8 mouse cellular contexts compared by ENCODE assay signal in the genomic region with DNA sequence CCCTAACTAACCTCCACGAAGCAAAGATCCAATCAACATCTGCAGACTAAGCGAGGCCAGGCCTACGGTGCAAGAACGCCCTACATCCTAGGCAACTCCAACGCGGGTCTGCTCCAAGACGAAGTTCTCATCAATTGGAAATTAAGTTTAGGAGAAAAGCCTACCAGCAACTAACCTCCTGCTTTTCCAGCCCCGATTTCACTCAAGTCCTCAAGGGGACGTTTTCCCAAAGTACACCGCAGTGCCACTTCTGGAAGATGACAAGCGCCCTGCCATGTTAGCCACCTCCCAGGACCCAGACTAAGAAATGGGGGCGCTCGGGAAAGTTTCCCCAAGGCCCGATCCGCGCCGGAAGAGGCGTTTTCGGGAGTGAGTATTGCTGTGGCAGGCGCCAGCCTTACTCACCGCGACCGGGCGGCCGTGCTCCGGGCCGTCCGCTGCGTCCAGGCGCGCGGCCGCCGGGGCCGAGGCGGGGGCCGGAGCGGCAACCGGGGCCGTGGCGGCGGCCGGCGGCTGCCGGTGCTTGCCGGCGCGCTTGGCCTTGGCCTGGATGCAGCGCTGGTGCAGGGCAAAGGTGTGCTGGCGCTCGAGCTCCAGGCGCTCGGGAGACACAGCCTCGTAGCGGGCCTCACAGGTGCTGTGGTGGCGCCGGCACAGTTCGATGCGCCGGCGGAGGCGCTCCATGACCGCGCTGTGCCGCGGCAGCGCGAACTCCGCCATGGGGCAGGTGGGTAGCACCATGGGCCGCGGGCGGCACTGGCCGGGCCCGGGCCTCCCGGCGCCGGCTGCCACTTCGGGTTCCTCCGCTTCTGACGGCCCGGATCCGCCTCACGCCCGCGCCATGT. TPM values are rescaled to one million over a fixed set of nuclear protein-coding genes. Genes with fewer than 3 reads are reported as not detected.
DNase-seq lines count a peak whose midpoint lies in the region; ATAC-seq lines count a peak whose summit lies in the region.

No protein-coding gene starts in this region.

- peak overlapping the region; percentile 97 for H3K27ac ChIP-seq in forebrain, embryonic 14.5 days (ENCODE audit: low read depth, low read length)
- H3K27ac ChIP-seq in hindbrain, embryonic 13.5 days, result peak overlapping the region; percentile 99

- H3K4me3 ChIP-seq in forebrain, embryonic 14.5 days (ENCODE audit: low read depth, low read length), result peak overlapping the region; percentile 98
- H3K4me3 ChIP-seq in hindbrain, embryonic 13.5 days, result peak overlapping the region; percentile 97

- peak; percentile 81 for ATAC-seq in forebrain, embryonic 14.5 days
- ATAC-seq in hindbrain, embryonic 13.5 days (ENCODE audit: low FRiP score), result peak; percentile 88

- H3K4me2 ChIP-seq in forebrain, embryonic 14.5 days (ENCODE audit: low read length), result peak overlapping the region; percentile 74
- peak overlapping the region; percentile 83 for H3K4me2 ChIP-seq in hindbrain, embryonic 13.5 days

- no peaks in the 10 kb centered on the region for H3K27me3 ChIP-seq in forebrain, embryonic 14.5 days (replicated peaks; ENCODE audit: control insufficient read depth, insufficient read depth, low read length)
- H3K27me3 ChIP-seq in hindbrain, embryonic 13.5 days, result no peaks in the 10 kb centered on the region

- peak; percentile 58 for DNase-seq in cerebellum, adult 9-10 months
- no peak for DNase-seq in cerebellum, adult 9-11 months
- DNase-seq in adrenal gland, postnatal 25 days, result peak; percentile 64
- peak; percentile 60 for DNase-seq in forebrain, embryonic 14.5 days (ENCODE audit: low spot score)
- peak; percentile 50 to 56 for DNase-seq in layer of hippocampus, postnatal 36 days
- DNase-seq in lung, postnatal 4 days, result peak; percentile 70 to 72
- DNase-seq in right cerebral cortex, postnatal 4 days, result peak; percentile 43

- no peaks in the 10 kb centered on the region for H3K9me3 ChIP-seq in forebrain, embryonic 14.5 days (replicated peaks; ENCODE audit: control insufficient read depth, low read length)
- no peaks in the 10 kb centered on the region for H3K9me3 ChIP-seq in hindbrain, embryonic 13.5 days

- peak overlapping the region; percentile 97 for H3K9ac ChIP-seq in forebrain, embryonic 14.5 days (ENCODE audit: low read length)
- H3K9ac ChIP-seq in hindbrain, embryonic 13.5 days, result peak overlapping the region; percentile 99

- peaks cover 18% of the 10 kb centered on the region for H3K4me1 ChIP-seq in forebrain, embryonic 14.5 days (ENCODE audit: control insufficient read depth, insufficient read depth, low read length)
- peaks cover 38% of the 10 kb centered on the region for H3K4me1 ChIP-seq in hindbrain, embryonic 13.5 days (replicated peaks)

- under 1% methylated on average over 82 of the region's 85 CpGs for WGBS in forebrain, embryonic 14.5 days
- WGBS in hindbrain, embryonic 13.5 days, result under 1% methylated on average over 66 of the region's 85 CpGs

- H3K36me3 ChIP-seq in forebrain, embryonic 14.5 days (ENCODE audit: control insufficient read depth, insufficient read depth, low read length), result peaks cover 28% of the 10 kb centered on the region
- peaks cover 22% of the 10 kb centered on the region for H3K36me3 ChIP-seq in hindbrain, embryonic 13.5 days

RNA-seq across cellular contexts. Expression of gene Maml1, which starts 0.6 kb away (rescaled TPM):
- total RNA-seq in adrenal gland, postnatal 25 days (2021), result 28.4 and 29.5 TPM in 2 replicates
- 5.4 and 5.8 TPM in 2 replicates for polyA plus RNA-seq in forebrain, embryonic 14.5 days (2014; fragmentation: Nextera tagmentation; extraction: Ambion mirVana)
- polyA plus RNA-seq in hindbrain, embryonic 13.5 days (2015; fragmentation: Nextera tagmentation; extraction: Ambion mirVana), result 3.2 and 3.3 TPM in 2 replicates
- 10 to 100 TPM in 1 of 2 experiments, 1 to 10 TPM in 1; 8.8 to 10.5 TPM for total RNA-seq in layer of hippocampus, postnatal 36 days (2021)

RNA-seq across cellular contexts. Expression of gene Canx, which starts 33.9 kb away (rescaled TPM):
- total RNA-seq in adrenal gland, postnatal 25 days (2021), result 362 and 433 TPM in 2 replicates
- polyA plus RNA-seq in forebrain, embryonic 14.5 days (2014; fragmentation: Nextera tagmentation; extraction: Ambion mirVana), result 190 and 210 TPM in 2 replicates
- polyA plus RNA-seq in hindbrain, embryonic 13.5 days (2015; fragmentation: Nextera tagmentation; extraction: Ambion mirVana), result 265 and 269 TPM in 2 replicates
- total RNA-seq in layer of hippocampus, postnatal 36 days (2021), result 100 to 1,000 TPM; 425 to 428 TPM

RNA-seq across cellular contexts. Expression of gene Ltc4s, which starts 53.1 kb away (rescaled TPM):
- total RNA-seq in adrenal gland, postnatal 25 days (2021), result 6.2 and 7.5 TPM in 2 replicates
- 3.4 and 4.1 TPM in 2 replicates for polyA plus RNA-seq in forebrain, embryonic 14.5 days (2014; fragmentation: Nextera tagmentation; extraction: Ambion mirVana)
- polyA plus RNA-seq in hindbrain, embryonic 13.5 days (2015; fragmentation: Nextera tagmentation; extraction: Ambion mirVana), result 1.4 and 2.3 TPM in 2 replicates
- total RNA-seq in layer of hippocampus, postnatal 36 days (2021), result 1 to 10 TPM; 5.1 to 8.7 TPM
